Mouse (Mus musculus) testis, postnatal 10 days (tissue): ENCODE measurements at regions not wholly inside any gene's neighbourhood (a gene's known extent, or its start where the extent isn't known, plus 50 kb on each side); places are given as distances from the start of the nearest gene placed in this dataset.

ENCODE experiments used
- DNase-seq: peaks from one replicate; pipeline ENCODE4 v3.0.0; 2021; ENCODE audit warnings: low spot score

DNA sequence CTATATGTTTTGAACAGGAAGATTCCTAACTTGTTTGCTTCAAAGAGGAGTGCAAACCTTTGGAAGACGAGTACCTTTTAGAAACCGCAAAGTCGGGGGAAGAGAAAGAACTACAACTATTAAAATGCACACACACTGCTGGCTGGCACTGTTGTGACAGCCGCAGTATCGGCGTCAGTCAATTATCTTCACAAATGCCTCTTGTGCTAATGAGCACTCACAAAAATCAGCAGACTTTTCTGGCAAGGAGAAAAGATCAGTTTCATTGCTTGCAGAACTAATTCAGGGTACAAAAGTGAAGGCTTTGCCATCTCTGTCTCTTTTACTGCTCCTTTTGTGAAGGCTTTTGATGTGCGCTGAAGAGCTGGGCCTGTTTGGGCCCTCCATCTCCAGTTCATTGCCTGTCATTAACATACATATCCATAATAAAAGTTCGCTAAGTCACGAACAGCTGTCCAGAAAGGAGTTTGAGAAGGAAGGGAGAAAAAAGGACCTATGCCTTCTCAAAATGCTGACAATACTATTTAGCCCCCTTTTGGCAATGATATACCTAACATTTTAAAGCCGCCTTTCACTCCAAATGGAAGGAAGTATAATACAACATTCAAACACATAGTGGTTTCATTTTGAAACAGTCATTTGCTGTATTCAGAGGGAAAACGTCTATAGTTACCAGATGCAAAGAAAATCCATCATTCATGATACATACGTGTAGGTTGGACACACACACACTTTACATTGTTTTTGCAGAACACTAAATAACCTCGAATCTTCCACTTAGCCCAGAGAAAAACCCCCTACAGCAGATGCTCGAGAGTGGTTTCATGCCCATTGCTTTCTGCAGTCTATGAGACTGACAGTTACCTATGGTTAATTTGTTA lies 186.6 kb upstream of the Sp8 start:
- no peak for DNase-seq

DNA sequence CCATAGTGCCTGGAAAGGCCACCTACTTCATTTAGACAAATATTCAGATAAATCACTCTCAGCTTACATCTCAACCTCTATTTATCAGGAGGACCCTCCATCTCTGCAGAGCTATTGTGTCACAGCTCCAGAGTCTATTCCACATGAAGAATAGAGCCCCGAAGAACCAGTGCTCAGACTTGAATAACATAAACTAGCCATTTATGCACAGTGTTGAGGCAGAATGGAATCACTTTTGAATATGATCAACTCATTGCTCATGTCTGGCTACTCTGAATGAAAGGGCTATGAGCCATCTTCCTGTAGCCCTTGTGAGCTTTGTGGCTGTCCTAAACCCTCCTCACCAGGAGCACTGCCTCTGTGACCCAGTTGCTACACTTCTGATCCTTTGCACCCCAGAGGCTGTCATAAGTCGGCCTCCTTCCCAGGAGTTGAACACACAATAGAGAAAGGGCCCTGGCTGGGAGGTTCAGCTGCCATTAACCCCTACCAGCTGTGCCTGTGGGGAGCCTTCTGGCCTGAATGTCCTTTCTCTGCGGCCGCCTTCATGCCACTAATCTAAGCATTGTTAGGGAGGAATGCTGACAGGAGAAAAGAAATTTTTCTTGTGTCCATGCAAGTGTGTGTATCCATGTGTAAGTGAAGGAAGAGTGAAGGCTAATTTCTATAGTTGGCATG lies 195.5 kb upstream of the Sp8 start:
- no peak for DNase-seq

DNA sequence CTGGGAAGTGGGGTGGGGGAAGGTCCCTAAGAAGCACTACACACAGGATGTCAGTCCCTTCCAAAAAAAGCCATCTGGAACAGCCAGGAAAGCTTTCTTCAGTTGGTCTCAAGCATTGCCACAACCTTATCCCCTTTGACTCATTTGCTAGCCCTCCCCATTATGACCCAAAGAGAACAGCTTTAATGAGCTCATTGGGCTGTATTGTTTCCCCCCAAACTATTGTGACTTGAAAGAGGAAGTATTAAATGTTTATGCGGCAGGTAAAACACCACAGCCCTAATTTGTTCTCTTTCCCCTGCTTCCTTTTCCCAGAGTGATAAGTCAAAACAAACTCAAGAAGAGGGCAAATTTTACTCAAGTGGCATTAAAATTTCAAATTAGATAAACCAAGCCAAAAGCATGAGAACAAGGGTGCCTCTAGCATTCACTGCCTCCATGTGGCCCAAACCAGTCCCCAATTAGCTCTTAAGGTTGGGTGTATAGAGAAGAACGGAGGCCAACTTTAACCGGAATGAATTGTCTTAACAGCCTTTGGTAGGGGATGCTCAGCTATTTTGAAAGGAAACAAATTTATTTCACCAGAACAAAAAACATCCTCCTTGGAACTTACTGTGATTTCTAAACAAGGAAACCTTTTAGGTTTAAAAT lies 196.7 kb upstream of the Sp8 start:
- no peak for DNase-seq

DNA sequence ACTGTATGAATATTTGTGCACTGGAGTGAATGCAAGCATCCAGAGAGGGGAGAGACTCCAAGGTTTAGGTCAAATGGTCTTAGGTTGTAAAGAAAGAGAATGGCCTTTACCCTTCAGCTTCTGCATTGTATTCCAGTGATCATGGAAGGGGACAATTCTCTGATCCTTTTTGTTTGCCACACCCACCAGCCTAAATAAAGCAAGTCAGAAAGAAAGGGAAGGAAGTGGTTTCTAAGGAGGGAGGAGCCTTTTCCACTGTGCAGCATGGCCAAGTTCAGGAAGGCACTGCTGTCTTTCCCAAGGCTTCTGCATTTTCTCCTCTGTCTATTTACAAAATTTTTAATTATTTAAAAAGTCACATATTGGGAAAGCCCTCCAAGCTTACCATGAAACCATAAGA lies 197.5 kb upstream of the Sp8 start:
- no peak for DNase-seq

DNA sequence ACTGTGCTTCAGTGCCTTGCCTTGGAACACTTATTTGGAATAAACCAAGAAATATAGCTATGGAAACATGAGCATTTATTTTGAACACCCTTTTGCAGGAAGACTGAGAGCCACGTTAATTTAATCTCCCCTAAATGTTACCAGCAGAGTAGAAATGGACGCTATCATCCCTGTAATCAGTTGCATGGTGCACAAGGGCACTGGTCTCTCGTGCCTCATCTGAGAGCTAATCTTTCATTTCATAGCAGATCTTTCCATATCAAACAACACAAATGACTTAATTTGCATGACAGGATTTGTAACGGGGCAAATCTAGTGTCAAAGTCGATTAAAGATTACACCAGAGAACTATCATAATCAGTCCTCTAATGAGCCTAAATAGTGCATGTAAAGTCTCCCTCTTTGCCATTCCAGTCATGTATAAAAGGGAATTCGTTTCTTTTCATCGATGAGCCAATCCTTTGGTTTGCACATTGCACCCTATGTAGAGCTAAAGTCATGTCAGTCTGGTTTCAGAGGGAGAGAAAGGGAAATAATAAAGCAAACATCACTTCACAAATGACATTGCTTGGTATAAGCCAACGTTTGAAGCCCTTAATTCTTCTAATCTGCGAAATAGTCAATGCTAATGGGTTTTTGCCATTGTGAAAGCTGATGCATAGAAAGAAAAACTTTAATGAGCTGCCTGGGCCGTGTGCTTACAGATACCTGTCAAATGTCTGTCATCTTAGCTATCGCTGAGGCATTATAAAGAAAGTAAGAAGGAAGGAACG lies 198.7 kb upstream of the Sp8 start:
- DNase-seq = no peak

DNA sequence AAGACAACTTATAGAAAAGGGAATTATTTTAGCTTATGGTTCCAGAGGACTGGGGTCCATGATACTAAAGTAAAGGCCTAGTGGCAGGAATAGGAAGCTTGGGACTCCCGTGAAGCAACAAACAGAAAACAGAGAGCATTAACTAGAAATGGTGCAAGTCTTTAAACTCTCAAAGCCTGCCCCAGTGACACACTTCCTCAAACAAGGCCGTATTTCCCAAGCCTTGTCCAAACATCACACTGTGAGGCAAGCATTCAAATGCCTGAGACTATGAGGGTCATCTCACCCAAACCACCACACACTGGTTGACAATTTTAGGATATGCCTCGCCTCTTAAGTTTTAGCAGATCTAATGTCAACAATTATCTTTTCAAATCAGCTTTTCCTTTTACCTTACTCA lies 205.2 kb upstream of the Sp8 start:
- no peak for DNase-seq

DNA sequence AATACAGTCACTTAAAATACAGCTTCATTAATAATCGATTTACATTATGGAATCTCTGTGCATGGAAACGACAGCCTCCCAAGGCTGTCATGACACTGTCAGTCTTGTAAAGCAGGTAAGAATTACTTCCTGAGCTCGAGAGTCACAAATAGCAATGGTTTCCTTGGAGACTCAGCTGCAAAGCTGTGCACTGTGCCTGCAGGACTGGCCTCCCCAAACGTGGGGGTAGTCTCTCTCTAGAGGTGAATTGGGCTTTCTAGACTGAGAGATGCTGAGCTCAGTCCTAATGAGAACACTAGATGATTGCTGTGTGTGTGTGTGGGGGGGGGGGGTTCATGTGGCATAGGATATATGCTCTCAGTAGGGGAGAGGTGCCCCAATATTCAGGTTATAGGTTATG lies 208.9 kb upstream of the Sp8 start:
- DNase-seq = no peak

DNA sequence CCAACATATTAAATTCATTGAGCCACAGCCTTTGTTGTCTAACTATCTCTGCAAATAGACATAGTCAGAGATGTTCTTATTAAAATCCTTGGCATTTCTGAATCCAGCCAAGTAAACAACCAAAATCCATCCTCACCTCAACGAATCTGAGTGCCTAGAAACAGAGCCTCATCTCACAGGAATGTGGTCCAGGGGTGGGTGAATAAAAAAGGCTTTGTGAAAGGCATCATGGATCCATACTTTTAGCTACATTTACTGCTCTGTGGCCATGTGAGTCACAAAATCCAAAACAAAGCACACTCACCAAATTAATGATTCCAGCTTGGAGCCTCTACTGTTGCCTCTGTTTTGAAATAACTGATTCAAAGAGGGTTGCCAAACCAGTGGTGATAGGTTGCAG lies 210.7 kb upstream of the Sp8 start:
- DNase-seq = no peak

DNA sequence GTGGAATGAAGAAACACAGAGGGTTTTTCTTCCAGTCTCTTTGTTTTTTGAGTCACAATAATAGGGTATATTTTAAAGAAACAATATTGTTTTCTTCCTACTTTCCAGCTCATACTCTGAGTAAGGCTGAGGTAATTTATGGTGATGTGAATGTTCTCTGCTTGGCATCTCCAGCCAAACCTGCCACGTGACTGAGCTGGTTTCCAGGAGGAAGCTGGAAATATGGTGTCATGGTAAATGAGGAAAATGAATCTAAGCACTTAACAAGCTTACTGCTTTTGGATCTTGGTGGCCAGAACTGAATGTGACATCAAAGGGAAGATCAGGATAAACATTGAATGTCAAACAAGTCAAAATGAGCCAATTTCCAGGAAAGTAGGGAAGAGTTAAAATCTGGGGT lies 215.8 kb upstream of the Sp8 start:
- no peak for DNase-seq

DNA sequence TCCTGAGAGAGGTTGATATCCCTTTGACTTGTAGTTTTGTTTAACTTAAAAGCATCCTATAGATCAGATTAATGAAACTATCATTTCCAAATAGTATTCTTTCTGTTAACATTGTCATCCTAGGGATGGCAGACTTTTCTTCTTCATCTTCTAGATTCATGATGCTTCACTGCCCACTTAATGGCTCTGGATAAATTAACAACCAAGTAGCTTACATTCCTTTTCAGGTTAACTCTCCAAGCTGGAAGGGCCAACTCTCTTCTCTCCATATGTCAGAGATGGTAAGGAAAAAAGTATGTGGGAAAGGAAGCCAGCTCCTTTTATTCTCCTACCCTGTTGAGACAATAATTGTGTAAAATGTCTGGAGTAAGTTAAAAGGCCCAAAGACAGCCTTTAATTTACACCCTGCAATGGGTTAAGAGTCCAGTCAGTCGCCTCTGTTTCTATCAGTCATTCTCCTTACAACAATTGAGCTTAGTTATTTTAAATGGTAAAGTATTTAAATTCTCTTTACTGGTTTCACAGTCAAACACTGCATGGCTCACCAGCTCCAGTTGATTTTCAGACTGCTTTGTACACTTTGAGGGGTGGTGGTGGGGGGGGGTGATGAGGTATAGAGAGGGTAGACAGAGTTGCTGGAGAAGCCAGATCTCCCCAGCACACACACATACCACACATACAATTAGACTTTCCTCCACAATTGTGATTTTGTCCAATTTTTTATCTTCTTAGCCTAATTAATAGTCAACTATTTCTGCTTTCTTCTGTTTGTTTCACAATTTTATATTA lies 224.2 kb upstream of the Sp8 start:
- no peak for DNase-seq

DNA sequence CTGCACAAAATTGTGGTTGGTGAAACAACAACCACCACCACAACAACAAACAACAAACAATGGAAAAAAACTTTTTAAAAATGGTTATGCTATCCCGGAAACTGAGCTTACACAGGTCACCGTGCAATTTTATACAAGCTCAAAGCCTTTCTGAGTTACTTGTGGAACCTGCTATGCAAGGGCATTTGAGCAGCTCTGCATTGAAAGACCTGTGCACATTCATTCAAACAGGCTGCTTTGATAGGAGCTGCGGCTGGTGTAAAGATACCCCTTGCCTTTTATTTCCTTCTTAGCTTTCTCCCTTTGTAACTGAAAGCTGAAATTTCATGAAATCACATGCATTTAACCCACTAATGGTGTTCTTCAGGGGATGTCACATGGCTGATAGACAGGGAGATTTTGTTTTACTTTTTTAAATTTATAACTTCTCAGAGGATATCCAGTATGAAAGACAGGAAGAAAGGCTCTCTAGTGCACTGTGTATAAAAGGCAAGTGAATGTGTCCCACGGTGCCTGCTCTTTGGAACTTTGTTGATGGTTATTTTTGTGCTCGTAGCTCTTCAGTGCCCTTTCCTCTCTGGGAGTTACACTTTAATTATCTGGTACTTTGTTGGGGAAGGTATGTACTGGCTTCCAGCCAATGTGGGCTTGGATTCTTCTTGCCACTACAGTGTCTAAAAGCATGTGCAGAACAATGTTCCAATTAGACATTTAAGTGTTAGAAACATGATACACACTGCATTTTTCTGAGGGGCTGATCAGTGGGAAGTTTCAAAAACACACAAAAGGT lies 225.1 kb upstream of the Sp8 start:
- DNase-seq = no peak

DNA sequence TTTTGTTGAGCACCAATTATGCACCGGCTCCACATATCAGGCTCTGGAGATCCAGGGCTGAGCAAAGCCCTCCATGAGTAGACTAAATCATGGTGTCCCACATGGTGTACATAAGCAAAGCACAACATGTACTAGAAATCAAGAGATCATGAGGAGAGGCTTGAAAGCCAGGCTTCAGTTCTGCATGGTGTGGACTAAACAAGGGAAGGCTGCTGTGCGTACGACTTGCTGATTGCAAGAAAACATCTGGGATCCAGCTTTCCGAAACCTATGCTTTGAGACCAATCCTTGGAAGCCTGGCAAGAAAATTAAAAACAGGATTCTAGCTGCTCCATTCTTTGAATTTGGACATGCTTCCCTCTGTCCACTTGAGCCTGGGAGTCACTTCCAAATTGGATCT lies 249.1 kb upstream of the Sp8 start:
- no peak for DNase-seq

DNA sequence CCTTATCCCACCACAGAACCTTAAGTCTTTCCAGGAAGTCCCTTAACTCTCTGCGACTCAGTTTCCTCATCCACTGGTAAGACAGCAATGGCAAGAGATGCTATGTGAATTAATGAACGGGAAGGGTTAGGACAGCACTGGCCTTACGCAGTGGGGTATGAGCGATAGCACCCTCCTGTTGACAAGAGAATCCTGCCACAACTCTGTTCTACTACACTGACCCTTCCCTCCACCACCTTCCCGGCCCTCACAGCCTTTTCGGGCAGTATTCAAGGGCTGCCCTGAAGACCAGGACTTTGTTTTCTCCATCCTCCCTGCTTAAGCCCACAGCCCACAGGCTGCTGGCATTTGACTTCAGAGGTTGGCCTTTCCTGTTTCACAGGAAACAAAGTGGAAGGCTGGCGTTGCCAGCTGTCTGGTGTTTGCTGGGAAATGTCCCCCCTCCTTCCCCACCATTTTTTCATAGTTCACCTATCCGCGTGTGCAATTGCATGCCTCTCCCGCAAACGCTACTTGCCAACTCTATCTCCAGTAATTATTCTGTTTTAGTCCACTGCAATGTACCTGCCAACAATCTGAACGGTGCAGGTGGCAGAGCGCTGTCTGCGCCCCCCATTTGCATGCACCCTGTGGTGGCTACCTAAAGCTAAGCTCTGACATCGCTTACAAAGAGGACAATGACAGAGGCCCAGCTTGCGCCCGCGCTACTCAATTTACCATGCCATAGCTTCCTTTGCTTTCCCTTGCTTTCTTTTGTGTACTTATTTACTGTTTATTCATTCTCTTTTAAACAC lies 251.2 kb upstream of the Sp8 start:
- DNase-seq = no peak

DNA sequence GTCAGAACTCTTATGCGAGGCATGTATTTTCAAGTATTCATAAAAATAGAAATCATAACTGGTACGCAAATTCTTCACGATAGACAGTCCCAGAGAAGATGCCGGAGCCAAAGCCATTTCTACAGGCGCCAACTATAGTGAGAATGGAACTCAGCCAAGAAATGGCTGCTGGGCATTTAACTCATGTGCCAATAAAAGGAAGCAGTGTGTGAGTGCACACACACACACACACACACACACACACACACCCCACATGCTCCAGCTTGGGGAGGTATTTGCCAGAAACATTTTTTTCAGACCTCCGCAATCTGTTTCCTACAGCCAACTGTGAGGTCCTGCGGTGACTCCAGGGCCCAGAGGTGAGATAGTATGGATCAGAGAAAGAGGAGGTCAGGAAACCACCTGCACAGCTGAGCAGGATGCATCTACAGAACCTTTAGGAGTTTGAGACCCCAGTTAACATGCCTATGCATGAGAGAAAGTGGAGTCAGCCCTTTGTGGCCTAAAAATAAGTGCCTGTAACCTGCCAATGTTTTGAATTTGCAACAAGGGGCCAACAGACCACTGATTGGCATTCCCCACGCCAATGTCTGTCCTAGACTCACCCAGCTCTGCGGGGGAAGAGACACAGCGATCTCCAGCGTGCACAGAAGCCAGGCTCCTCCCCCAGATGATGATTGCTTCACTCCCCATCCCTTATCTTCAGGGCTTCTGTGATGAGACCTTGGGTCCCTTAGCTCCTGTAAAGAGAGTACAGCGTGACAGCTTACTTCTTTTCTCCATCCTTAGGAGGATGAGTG lies 262.1 kb upstream of the Sp8 start:
- DNase-seq = peak; percentile 48

DNA sequence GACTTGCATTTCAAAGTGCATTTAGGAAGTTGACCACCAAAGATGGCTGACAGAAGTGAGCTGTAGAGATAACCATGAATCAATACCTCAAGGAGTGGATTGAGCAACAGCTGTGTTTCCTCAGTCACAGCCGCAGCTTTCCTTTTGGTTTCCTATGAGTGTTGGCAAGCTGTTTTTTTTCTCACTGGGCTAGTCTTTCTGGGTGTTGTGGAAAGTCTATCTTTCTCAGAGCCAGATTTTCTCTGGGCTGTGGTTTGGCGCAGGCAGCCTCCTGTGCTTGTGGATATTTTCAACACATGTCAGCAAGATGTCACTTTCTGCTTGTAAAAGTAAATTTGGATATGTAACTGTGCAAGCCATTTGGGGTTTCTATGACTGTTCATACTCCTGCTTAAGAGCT lies 268.6 kb upstream of the Sp4 start:
- DNase-seq = no peak

DNA sequence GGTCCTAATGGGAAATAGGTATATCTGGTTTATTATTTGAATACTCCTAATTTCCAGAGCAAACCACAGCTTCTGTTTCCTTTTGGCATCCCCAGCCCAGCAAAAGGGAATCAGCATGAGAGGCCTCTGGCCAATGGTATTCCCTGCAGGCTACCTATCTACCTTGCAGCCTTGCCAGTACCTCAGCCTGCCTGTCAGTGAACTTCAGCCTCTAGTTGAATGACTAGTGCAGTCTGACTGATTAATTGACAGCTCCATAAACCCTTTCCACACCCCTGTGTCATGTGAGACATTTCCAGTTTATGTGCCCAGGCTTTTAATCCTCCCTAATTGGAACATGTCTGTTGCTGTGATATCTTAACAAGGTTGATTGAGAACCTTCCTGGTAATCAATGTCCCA lies 265.4 kb upstream of the Sp4 start:
- DNase-seq = no peak

DNA sequence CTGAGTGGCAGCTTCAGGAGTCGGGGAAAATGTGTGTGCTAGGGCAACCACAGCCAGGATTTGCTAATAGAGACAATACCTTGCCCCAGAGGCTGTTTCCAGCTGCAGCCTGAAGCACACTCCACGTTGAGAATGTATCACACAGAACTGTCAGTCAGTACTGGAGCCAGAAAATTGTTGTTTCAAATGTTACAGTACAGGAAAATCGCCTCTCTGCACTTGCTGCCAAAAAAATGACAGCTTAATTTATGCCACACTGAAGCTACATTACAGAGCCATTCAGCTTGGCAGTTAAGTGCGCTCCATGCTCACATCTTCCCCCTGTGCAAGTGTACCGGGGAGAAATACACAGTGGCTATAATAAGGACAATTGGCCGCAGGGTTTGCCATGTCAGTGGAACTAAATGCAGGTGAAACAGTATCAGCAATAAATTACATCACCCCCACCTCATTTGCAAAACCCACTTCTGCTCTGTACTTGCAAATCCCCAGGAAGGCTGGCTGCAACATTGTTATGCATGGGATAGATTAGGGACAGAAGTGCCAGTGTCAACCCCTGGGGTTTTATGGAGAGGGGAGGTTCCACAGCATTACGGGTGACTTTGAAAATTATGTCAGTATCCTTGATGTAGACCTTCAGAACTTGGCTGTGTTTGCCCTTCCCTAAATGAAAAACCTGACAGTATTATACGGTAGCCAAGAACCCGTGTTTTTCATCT lies 263.3 kb upstream of the Sp4 start:
- no peak for DNase-seq

DNA sequence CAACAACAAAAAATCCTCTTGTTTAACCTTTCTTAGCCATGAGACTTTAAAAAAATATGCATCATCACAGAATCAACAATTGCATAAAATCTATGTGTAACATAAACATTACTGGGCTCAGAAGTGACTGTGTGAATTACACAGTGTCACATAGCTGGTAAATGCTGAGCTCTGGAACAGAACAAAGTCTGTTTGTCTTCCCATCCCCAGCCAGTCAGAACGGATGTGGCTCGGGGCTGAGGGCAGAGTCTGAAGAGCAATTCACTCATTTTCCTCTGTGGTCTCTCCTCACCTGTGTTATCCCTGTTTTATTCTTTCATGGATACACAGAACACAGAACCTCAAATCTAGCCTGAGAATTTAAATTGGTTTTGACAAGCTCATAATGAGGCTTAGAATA lies 261.0 kb upstream of the Sp4 start:
- DNase-seq = no peak

DNA sequence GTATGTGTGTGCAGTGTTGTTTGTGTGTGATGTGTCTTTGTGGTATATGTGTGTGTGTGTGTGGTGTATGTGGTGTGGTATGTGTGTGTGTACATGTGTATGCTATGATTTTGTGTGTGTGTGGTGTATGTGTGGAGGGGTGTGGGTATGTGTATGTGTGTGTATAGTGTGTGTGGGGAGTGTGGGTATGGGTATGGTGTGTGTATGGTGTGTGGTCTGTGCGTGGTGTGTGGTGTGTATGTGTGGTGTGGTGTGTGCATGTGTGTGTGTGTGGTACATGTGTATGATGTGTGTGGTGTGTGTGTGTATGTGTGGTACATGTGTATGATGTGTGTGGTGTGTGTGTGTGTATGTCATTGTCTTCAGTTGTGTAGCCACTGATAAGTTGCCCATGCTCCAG lies 247.8 kb upstream of the Sp4 start:
- DNase-seq = no peak
